ENCODE assay signal across 8 mouse cellular contexts in the genomic region with DNA sequence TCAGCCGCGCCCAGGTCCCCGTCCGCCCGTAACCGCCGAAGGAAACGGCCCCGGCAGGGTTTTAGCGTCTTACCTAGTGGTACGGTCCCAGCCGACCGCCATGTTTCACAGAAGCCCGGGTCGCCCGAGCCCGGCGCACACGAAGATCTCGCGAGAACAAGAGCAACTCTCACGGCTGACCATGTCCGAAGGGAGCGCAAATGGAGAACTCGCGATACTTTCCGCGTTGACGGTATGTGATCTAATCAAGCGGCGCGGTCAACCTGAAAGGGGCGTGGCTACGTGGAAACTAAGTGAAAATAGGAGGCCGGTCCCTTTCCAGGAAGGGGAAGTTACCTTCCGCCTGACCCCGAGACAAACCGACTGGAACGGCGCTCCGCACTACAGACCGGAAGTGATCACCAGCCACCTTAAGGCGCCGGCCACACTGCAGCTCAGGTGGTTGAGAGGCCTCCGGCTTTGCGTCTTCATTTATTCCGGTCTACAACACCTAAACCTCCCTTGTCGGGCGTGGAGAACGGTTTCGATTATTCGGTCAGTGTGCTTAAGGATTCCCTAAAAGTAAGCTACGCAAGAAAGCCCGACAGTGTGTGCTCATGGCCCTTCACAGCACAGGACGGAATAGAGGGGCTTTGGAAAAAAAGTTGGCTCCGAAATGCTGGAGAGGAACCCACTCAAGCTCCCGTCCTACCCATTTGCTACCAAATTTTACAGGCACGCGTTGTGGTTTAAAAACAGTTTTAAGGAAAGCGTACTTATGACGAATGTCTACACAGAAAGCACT. TPM values are rescaled to one million over a fixed set of nuclear protein-coding genes. Genes with fewer than 3 reads are reported as not detected.
A peak's percentile ranks its signal among the peaks of the same experiment; 100 is the strongest.
DNase-seq lines count a peak whose midpoint lies in the region; ATAC-seq and TF ChIP-seq lines count a peak whose summit lies in the region.

Gene Ergic2, minus strand, starts transcription at position 478 of the 784 bp plus-strand sequence.

- H3K27ac ChIP-seq in heart, embryonic 11.5 days (ENCODE audit: low read depth, low read length) = peak within 1 kb of the TSS; percentile 87
- H3K27ac ChIP-seq in kidney, embryonic 16.5 days (ENCODE audit: low read length) = peak within 1 kb of the TSS; percentile 92
- H3K27ac ChIP-seq in liver, adult 2 months (replicated peaks; ENCODE audit: insufficient read depth, low read depth, low read length) = peak within 1 kb of the TSS; percentile 81

- H3K9me3 ChIP-seq in erythroblast, embryonic 14.5 days (ENCODE audit: control insufficient read depth, low read length) = no peaks in the 10 kb centered on the region
- H3K9me3 ChIP-seq in heart, embryonic 11.5 days (replicated peaks; ENCODE audit: control insufficient read depth, low read length) = no peaks in the 10 kb centered on the region
- H3K9me3 ChIP-seq in kidney, embryonic 16.5 days (ENCODE audit: low read length) = no peaks in the 10 kb centered on the region

- peak within 1 kb of the TSS; percentile 99 for H3K9ac ChIP-seq in heart, embryonic 11.5 days (ENCODE audit: low read depth, low read length)
- peak within 1 kb of the TSS; percentile 96 for H3K9ac ChIP-seq in kidney, embryonic 16.5 days (replicated peaks; ENCODE audit: low read length)
- peak within 1 kb of the TSS; percentile 91 for H3K9ac ChIP-seq in liver, adult 2 months (ENCODE audit: low read depth, low read length)

- H3K4me2 ChIP-seq in heart, embryonic 11.5 days = peak within 1 kb of the TSS; percentile 77
- peak within 1 kb of the TSS; percentile 72 for H3K4me2 ChIP-seq in kidney, embryonic 16.5 days (replicated peaks; ENCODE audit: low read depth, low read length)
- H3K4me2 ChIP-seq in myocyte (ENCODE audit: low read depth) = peak within 1 kb of the TSS; percentile 97

- H3K4me1 ChIP-seq in erythroblast, embryonic 14.5 days (ENCODE audit: control insufficient read depth) = peaks cover 49% of the 10 kb centered on the region
- H3K4me1 ChIP-seq in heart, embryonic 11.5 days (ENCODE audit: control insufficient read depth, insufficient read depth, low read length) = peaks cover 15% of the 10 kb centered on the region
- peaks cover 19% of the 10 kb centered on the region for H3K4me1 ChIP-seq in kidney, embryonic 16.5 days (ENCODE audit: insufficient read depth, low read length)
- H3K4me1 ChIP-seq in liver, adult 2 months (ENCODE audit: control insufficient read depth, insufficient read depth, low read length) = peaks cover 18% of the 10 kb centered on the region

- peaks cover 62% of the 10 kb centered on the region for H3K79me2 ChIP-seq in C2C12 (ENCODE audit: control insufficient read depth, insufficient read depth)
- H3K79me2 ChIP-seq in liver, adult 2 months (ENCODE audit: control insufficient read depth, insufficient read depth, low read length) = peaks cover 15% of the 10 kb centered on the region; the same call in 1 of the 2 replicates
- H3K79me2 ChIP-seq in myocyte (ENCODE audit: control insufficient read depth, insufficient read depth) = peaks cover 54% of the 10 kb centered on the region

- H3K4me3 ChIP-seq in C2C12 (ENCODE audit: insufficient read depth, poor library complexity, severe bottlenecking) (peak within 1 kb of the TSS; percentile 94), myocyte (peak within 1 kb of the TSS; percentile 79)
- H3K4me3 ChIP-seq in erythroblast, embryonic 14.5 days (replicated peaks) = peak within 1 kb of the TSS; percentile 97
- peak within 1 kb of the TSS; percentile 97 for H3K4me3 ChIP-seq in heart, embryonic 11.5 days (ENCODE audit: low read depth, low read length)
- H3K4me3 ChIP-seq in kidney, embryonic 16.5 days (ENCODE audit: low read length) = peak within 1 kb of the TSS; percentile 98
- H3K4me3 ChIP-seq in liver, adult 2 months (ENCODE audit: insufficient read depth, low read depth, low read length) = peak within 1 kb of the TSS; percentile 86

- DNase-seq in brain, embryonic 14.5 days (ENCODE audit: low read depth) = peak; percentile 100
- peak; percentile 99 for DNase-seq in liver, adult 2 months (ENCODE audit: extremely low read depth, low read depth, low spot score)
- DNase-seq in splenic B cell, adult 2 months (ENCODE audit: low read depth, low spot score) = peak; percentile 100

- H3K27me3 ChIP-seq in C2C12 (ENCODE audit: control insufficient read depth, insufficient read depth, insufficient read length) (no peaks in the 10 kb centered on the region), myocyte (ENCODE audit: control insufficient read depth, insufficient read depth, insufficient read length) (no peaks in the 10 kb centered on the region)
- H3K27me3 ChIP-seq in erythroblast, embryonic 14.5 days (ENCODE audit: control insufficient read depth) = no peaks in the 10 kb centered on the region
- H3K27me3 ChIP-seq in heart, embryonic 11.5 days (ENCODE audit: control insufficient read depth, insufficient read depth, low read length) = no peaks in the 10 kb centered on the region
- no peaks in the 10 kb centered on the region for H3K27me3 ChIP-seq in kidney, embryonic 16.5 days (ENCODE audit: insufficient read depth, low read length)
- H3K27me3 ChIP-seq in liver, adult 2 months (ENCODE audit: control insufficient read depth, insufficient read depth, low read length) = no peaks in the 10 kb centered on the region
- no peaks in the 10 kb centered on the region for H3K27me3 ChIP-seq in splenic B cell, adult 2 months (ENCODE audit: control insufficient read depth, insufficient read depth, low read length, poor library complexity, severe bottlenecking)

- no peak for TF ChIP-seq CTCF in C2C12 (IDR thresholded peaks at IDR 0.05; ENCODE audit: control insufficient read depth, insufficient read depth, insufficient read length)
- no peak for TF ChIP-seq CTCF in brain, embryonic 14.5 days (IDR thresholded peaks at IDR 0.05; ENCODE audit: borderline replicate concordance, extremely low read depth, insufficient read depth, insufficient read length)
- TF ChIP-seq CTCF in liver, adult 2 months (IDR thresholded peaks at IDR 0.05; ENCODE audit: low read depth, low read length) = no peak

- ATAC-seq in heart, embryonic 11.5 days (replicated peaks; ENCODE audit: insufficient number of reproducible peaks, low FRiP score, low TSS enrichment) = peak; percentile 97
- peak; percentile 99 for ATAC-seq in kidney, embryonic 16.5 days (ENCODE audit: low FRiP score, low TSS enrichment)

- H3K36me3 ChIP-seq in C2C12 (ENCODE audit: control insufficient read depth, insufficient read depth) (peaks cover 6% of the 10 kb centered on the region), myocyte (ENCODE audit: control insufficient read depth, insufficient read depth) (peaks cover 5% of the 10 kb centered on the region)
- peaks cover 41% of the 10 kb centered on the region for H3K36me3 ChIP-seq in erythroblast, embryonic 14.5 days (ENCODE audit: control insufficient read depth)
- no peaks in the 10 kb centered on the region for H3K36me3 ChIP-seq in heart, embryonic 11.5 days (ENCODE audit: control insufficient read depth, insufficient read depth, low read length)
- H3K36me3 ChIP-seq in kidney, embryonic 16.5 days (ENCODE audit: insufficient read depth, low read length) = no peaks in the 10 kb centered on the region
- H3K36me3 ChIP-seq in liver, adult 2 months (ENCODE audit: control insufficient read depth, insufficient read depth, low read length) = no peaks in the 10 kb centered on the region; the same call in 1 of the 2 replicates
- H3K36me3 ChIP-seq in splenic B cell, adult 2 months (ENCODE audit: control insufficient read depth, insufficient read depth, low read length, poor library complexity, severe bottlenecking) = no peaks in the 10 kb centered on the region

- TF ChIP-seq POLR2A in brain, embryonic 14.5 days (IDR thresholded peaks at IDR 0.05; ENCODE audit: borderline replicate concordance, extremely low read depth, insufficient read depth, insufficient read length, poor library complexity, severe bottlenecking) = peak; percentile 66; the same call in 1 of the 2 replicates
- TF ChIP-seq POLR2A in liver, adult 2 months (IDR thresholded peaks at IDR 0.05; ENCODE audit: extremely low read depth, insufficient read depth, low read length) = peak; percentile 68
- peak; percentile 77 for TF ChIP-seq POLR2A in myocyte (IDR thresholded peaks at IDR 0.05; ENCODE audit: insufficient read length, low read depth)

- H3ac ChIP-seq in C2C12 (ENCODE audit: control insufficient read depth, insufficient read length, low read depth) (peak within 1 kb of the TSS; percentile 76), myocyte (ENCODE audit: control insufficient read depth, insufficient read length) (peak within 1 kb of the TSS; percentile 77)

- peaks cover 41% of the 10 kb centered on the region for H3K79me3 ChIP-seq in C2C12 (ENCODE audit: low read depth)

- WGBS in heart, embryonic 11.5 days (ENCODE audit: insufficient replicate concordance) = under 1% methylated on average over 61 of the region's 61 CpGs
- WGBS in kidney, embryonic 16.5 days = 1% methylated on average over 61 of the region's 61 CpGs
- WGBS in liver, adult 2 months = under 1% methylated on average over 61 of the region's 61 CpGs

TF ChIP-seq in C2C12, 6 proteins besides CTCF, POLR2A, EP300 and RAD21:
- TF ChIP-seq USF1 (IDR thresholded peaks at IDR 0.05; ENCODE audit: low read depth) = no peak
- no peak for TF ChIP-seq MYOD1 (IDR thresholded peaks at IDR 0.05; ENCODE audit: control insufficient read depth, insufficient read length, low read depth)
- TF ChIP-seq MYOG (IDR thresholded peaks at IDR 0.05; ENCODE audit: control insufficient read depth, extremely low read depth, insufficient read length) = no peak
- TF ChIP-seq CEBPB (IDR thresholded peaks at IDR 0.05; ENCODE audit: low read depth) = no peak
- TF ChIP-seq FOSL1 (IDR thresholded peaks at IDR 0.05; ENCODE audit: insufficient read depth, low read length, poor library complexity, severe bottlenecking) = no peak
- no peak for TF ChIP-seq MAX (IDR thresholded peaks at IDR 0.05)

TF ChIP-seq in myocyte, 11 proteins besides CTCF, POLR2A, EP300 and RAD21 (continues in another document):
- TF ChIP-seq TCF12 (IDR thresholded peaks at IDR 0.05; ENCODE audit: insufficient read depth, poor library complexity, severe bottlenecking) (no peak), MAX (IDR thresholded peaks at IDR 0.05; ENCODE audit: low read depth) (no peak), USF1 (IDR thresholded peaks at IDR 0.05; ENCODE audit: low read depth) (no peak), POLR2AphosphoS2 (IDR thresholded peaks at IDR 0.05; ENCODE audit: insufficient read length, low read depth) (peak; percentile 85), MYOG (IDR thresholded peaks at IDR 0.05; ENCODE audit: control insufficient read depth in 1 of 3, insufficient read depth in 1 of 3, insufficient read length in 2 of 3, low read depth in 2 of 3) (no peak), E2F4 (IDR thresholded peaks at IDR 0.05; ENCODE audit: insufficient read depth) (no peak)

RNA-seq across cellular contexts. Expression of gene Ergic2, which starts in this region (rescaled TPM):
- polyA plus RNA-seq in C2C12 (2012; fragmentation: generic; extraction: Trizol) (49.4 TPM), myocyte (2012; fragmentation: generic; extraction: Trizol) (40.3 TPM)
- polyA plus RNA-seq in brain, embryonic 14.5 days (2012; rRNA removed) = 82.7 and 83.4 TPM in 2 replicates
- 0.69 and 1.1 TPM in 2 replicates for polyA plus RNA-seq in erythroblast, embryonic 14.5 days (2012)
- polyA plus RNA-seq in heart, embryonic 11.5 days (2014; fragmentation: Nextera tagmentation; extraction: Ambion mirVana) = 176 and 180 TPM in 2 replicates
- polyA plus RNA-seq in kidney, embryonic 16.5 days (2015; fragmentation: Nextera tagmentation; extraction: Ambion mirVana) = 227 and 229 TPM in 2 replicates
- total RNA-seq in liver, adult 2 months (2014; rRNA removed) = 80.0 and 94.7 TPM in 2 replicates
- polyA plus RNA-seq in liver, adult 2 months (2012; rRNA removed) = 25.7 and 31.8 TPM in 2 replicates

Comparison
In these comparisons a context has a peak if more than half of its experiments do, and no peak if none do; other contexts are left out.
1. Peak in every context shown above with its lines: DNase-seq, ATAC-seq, H3K4me3 ChIP-seq and H3K27ac ChIP-seq.
2. RNA of gene Ergic2 (polyA plus RNA-seq): 227 to 229 TPM in kidney, embryonic 16.5 days, 176 to 180 TPM in heart, embryonic 11.5 days, 82.7 to 83.4 TPM in brain, embryonic 14.5 days, 49.4 TPM in C2C12 (single experiment), 40.3 TPM in myocyte (single experiment) and 25.7 to 31.8 TPM in liver, adult 2 months; 0.69 to 1.1 TPM in erythroblast, embryonic 14.5 days; every median in the first group is over 10 times any median in the second.